Mouse (Mus musculus) bone marrow macrophage, adult 2 months (primary cell): ENCODE measurements around the gene Mrvi1.

Experiments used
- CTCF ChIP-seq: IDR thresholded peaks from 2 replicates; pipeline ENCODE4 v1.5.1; 2012; ENCODE audit warnings: low read depth, mild to moderate bottlenecking, low read length, moderate library complexity
- POLR2A ChIP-seq: IDR thresholded peaks from 2 replicates; pipeline ENCODE4 v1.6.1; 2012; ENCODE audit warnings: mild to moderate bottlenecking, low read depth, low read length, borderline replicate concordance

DNA sequence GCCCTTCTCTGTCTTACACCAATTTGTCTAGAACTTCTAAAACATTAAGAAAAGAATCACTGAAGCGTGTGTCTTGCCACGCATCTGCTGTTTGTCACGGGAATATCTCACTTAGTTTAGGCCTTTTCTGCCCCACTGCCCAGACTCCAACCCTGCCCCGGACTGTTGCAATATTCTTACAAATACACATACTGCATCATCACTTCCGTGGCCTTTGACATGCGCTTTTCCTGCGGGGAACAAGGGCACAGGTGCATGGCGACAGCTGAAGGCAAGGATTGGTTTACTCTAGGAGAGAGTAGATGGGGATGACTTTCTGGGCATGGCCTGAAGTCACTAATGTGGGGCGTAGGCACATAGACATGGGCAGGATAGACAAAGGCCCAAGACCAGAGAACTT lies 87.6 kb downstream of the Mrvi1 start:
- no peak for TF ChIP-seq POLR2A
- TF ChIP-seq CTCF: no peak
